Mouse (Mus musculus): ENCODE measurements around the gene Twf2.

Twf2 gene

DNA sequence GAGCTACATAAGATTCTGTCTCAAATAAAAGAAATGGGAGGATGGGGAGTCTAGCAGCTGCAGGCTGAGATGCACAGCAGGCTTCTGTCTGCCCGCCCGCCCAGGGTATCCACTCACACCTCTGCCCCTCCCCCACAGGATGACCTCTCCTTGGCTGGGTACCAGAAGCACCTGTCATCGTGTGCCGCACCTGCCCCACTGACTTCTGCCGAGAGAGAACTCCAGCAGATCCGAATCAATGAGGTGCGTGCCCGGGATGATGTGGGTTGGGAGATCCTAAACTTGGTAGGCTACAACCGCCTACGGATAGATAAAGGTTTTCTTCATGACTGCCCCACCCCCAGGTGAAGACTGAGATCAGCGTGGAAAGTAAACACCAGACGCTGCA lies 9.7 kb downstream of the Twf2 start:
- DNase-seq, result no peak

DNA sequence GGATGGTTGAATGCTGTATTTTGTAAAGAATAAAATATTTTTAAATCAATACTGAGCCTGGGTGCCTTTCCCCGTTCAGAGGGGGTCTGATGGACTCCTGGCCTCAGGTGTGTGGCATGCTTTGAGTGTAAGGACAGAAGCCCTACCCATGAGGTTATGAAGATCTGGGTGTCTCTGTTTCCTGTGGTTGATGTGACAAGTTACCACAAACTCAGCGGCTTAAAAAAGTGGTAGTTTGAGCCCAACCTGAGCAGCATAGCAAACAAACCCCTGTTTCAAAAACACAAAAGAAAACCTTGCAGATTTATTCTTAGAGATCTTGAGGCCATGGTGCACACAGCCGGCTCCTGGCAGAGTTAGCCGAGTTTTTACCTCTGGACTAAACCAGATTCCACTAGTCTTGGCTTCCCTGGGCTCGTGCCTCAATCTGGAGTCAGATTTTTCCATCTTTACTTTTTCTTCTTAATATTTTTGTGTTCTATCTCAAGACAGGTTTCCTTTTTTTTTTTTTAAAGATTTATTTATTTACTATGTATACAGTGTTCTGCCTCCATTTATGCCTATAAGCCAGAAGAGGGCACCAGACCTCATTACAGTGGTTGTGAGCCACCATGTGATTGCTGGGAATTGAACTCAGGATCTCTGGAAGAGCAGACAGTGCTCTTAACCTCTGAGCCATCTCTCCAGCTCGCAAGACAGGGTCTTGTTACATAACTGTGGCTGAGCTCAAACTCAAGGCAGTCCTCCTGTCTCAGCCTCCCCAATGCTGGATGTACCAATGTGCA lies 12.6 kb downstream of the Twf2 start:
- DNase-seq, result no peak

DNA sequence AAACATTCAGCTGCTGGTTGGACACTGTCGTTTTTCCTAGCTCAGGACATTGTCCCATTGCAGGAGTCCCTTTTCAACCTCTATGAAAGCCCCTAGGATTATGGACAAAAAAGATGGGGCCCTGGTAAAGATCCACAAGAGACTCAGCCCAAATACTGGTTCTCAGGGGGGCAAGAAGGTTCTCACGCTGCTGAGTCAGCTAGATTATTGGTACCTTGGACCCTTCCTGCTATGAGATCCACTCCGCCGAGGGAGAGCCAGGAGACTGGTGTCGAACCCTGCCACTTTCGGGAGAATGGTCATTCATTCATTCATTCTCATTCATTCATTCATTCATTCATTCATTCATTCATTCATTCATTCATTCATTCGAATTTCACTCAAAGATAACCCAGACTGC lies 14.1 kb downstream of the Twf2 start:
- DNase-seq, result no peak

GRCm38 (mm10) chr9:106220894-106221523 lies 18.1 kb downstream of the Twf2 start:
- no peak for DNase-seq

- DNase-seq, result peak; percentile 84
Measured at GRCm38 (mm10) chr9:106222261-106222851, 19.4 kb downstream of the Twf2 start, which contains the start of gene Tlr9. Tlr9 (plus strand) TSS chr9:106222598.

GRCm38 (mm10) chr9:106222994-106223393 lies 20.1 kb downstream of the Twf2 start:
- peak; percentile 58 to 59 for DNase-seq

DNA sequence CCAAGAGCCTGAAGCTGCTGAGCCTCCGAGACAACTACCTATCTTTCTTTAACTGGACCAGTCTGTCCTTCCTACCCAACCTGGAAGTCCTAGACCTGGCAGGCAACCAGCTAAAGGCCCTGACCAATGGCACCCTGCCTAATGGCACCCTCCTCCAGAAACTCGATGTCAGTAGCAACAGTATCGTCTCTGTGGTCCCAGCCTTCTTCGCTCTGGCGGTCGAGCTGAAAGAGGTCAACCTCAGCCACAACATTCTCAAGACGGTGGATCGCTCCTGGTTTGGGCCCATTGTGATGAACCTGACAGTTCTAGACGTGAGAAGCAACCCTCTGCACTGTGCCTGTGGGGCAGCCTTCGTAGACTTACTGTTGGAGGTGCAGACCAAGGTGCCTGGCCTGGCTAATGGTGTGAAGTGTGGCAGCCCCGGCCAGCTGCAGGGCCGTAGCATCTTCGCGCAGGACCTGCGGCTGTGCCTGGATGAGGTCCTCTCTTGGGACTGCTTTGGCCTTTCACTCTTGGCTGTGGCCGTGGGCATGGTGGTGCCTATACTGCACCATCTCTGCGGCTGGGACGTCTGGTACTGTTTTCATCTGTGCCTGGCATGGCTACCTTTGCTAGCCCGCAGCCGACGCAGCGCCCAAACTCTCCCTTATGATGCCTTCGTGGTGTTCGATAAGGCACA lies 22.7 kb downstream of the Twf2 start:
- no peak for DNase-seq

- peak in 1 of 2 experiments; percentile 43 for DNase-seq
Measured at GRCm38 (mm10) chr9:106226151-106226682, 23.3 kb downstream of the Twf2 start.

- DNase-seq, result no peak
Measured at GRCm38 (mm10) chr9:106227790-106228429, 25.0 kb downstream of the Twf2 start.

DNA sequence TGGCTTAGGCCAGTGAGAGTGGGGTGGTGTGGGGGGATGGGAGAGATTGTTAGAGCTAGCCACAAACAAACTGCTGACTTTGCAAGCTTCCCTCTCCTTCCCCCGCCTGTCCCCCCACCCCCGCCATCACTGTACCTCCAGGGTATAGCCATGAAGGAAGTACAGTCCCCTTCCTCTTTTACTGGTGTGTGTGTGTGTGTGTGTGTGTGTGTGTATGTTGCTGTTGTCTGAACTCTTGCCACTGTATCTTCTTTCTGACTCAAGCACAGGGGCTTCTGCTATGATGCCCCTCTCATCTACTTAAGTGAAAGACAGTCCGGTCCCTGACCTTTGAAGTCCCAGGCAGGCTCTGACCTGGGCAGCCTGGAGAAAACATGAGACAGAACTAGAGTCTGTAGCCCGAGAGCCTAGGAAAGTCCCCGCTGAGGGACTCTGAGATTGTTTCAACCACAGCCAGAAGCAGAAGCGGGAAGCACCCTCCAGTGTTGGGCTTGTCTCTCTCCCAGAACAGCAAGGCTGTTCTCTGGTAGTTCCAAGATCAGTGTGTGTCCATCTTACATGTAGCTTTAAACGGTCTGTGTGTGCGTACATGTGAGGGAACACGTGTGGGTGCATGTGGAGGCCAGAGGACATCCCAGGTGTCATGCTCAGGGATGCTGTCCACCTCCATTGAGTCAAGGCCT lies 27.3 kb downstream of the Twf2 start:
- DNase-seq, result peak; percentile 74

- DNase-seq, result peak in 1 of 2 experiments; percentile 44
Measured at GRCm38 (mm10) chr9:106230734-106231106, 27.8 kb downstream of the Twf2 start.

GRCm38 (mm10) chr9:106231220-106231619 lies 28.3 kb downstream of the Twf2 start:
- DNase-seq, result no peak

GRCm38 (mm10) chr9:106231816-106232215 lies 28.9 kb downstream of the Twf2 start:
- DNase-seq, result no peak

- DNase-seq, result no peak
Measured at GRCm38 (mm10) chr9:106232956-106233355, 30.0 kb downstream of the Twf2 start.

DNA sequence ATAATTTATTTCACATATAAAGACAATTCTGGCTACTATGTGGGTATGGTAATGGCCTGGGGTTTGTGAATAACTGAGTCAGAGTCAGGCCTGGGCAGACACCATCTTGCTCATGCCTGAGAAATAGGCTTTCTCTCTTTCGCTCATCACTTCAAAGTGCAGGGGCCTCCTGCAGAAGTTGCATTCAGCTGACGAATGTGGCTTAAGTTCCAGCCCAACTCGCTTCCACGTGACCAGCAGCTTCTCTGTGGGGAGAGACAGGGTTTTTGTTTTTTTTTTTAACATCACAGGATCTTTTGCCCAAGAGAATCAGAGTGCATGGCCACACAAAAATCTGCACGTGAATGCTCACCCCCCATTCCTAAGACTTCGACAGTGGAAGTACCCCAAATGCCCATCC lies 31.0 kb downstream of the Twf2 start:
- DNase-seq, result no peak

- DNase-seq, result no peak
Measured at GRCm38 (mm10) chr9:106235194-106235830, 32.4 kb downstream of the Twf2 start.

DNA sequence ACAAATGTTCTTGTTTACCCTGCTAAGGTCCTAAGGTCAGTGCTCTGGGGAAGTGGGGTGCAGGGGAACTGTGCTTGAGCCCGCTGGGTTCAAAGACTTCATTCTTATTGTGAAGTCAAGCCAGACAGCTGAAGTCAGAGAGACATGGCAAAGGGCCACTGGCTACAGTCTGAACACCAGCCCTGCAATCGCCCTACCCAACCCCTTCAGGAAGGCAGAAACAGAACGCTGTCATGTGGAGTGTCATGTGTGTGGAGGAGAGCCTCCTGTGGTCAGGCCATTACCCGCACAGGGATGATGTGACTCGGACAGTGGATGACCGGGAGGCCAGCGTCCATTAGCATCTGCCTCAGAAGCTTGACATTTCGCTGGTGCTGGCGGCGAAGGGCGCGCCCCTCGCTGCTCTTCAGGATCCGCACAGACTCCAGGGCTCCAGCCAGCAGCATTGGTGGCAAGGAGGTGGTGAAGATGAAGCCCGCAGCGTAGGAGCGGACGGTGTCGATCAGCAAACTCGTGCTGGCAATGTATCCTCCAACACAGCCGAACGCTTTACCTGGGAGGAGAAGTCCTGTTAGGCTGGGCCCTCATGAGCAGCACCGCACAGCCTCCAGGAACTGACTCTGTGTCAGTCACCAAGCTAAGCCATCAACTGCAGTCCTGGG lies 33.4 kb downstream of the Twf2 start:
- DNase-seq, result no peak

- DNase-seq, result no peak
Measured at GRCm38 (mm10) chr9:106236818-106237211, 33.9 kb downstream of the Twf2 start.

DNA sequence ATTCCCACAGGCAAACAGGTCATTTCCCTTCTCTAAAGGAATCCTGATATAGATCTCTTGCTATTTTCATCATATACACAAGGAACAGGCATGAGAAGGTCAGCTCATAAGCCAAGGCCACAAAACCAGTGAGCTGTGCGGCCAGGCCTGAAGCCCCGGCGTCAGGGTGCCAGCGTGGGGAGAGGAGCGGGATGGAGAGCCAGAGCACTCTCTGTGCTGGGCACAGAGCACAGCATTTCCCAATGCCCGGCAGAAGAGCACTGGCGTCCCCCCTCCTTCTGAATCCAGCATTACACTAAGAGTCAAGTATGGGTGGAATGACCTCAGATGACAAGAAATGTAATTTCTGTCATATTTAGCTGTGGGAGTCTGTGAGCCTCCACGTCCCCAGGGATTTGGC lies 34.5 kb downstream of the Twf2 start:
- no peak for DNase-seq

GRCm38 (mm10) chr9:106237878-106238277 lies 35.0 kb downstream of the Twf2 start:
- no peak for DNase-seq
